Mouse (Mus musculus) ES-Bruce4 (cell line): ENCODE measurements around the gene Gfy.

Source experiments
- CTCF ChIP-seq: IDR thresholded peaks from one replicate; pipeline ENCODE4 v1.8.1; 2011; ENCODE audit warnings: low read depth, low read length
- EP300 ChIP-seq: IDR thresholded peaks from 2 replicates; pipeline ENCODE4 v1.6.1; 2011; ENCODE audit warnings: low read depth, low read length; ENCODE audit not compliant: insufficient read depth
- POLR2A ChIP-seq: IDR thresholded peaks from one replicate; pipeline ENCODE4 v1.8.1; 2011; ENCODE audit warnings: low read length; ENCODE audit not compliant: insufficient read depth

DNA sequence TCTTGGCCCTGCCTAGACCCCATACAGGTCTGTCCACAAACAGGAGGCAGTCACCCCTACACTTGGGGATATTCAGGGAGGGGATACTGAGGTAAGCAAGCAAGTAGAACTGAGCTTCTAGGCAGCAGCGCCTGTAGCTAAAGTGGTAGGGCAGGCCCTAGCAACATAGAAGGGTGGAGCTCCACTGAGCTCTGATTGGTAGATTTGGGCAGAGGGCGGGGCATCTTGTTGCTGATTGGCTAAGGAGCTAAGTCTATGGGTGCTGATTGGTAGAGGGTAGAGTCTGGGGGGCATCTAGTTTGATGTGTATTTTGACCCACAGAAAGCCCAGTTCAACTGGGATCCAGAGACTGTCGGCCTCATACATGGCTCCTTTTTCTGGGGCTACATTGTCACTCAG is 9.9 kb downstream of the Gfy start:
- no peak for TF ChIP-seq CTCF
- TF ChIP-seq POLR2A, result no peak
- no peak for TF ChIP-seq EP300
